Mouse (Mus musculus): Measurements from ENCODE around the gene Akap1. TPM values are rescaled to one million over a fixed set of nuclear protein-coding genes. Genes with fewer than 3 reads are reported as not detected.

Gene Akap1
- polyA plus RNA-seq, 2 experiments: 14.9 to 31.4 TPM

GRCm38 (mm10) chr11:88873027-88873666 lies 8.8 kb upstream of the Akap1 start:
- WGBS: 5% methylated on average over 20 of the region's 20 CpGs
- Histone ChIP-seq H3K4me3 (replicated peaks; ENCODE audit: low read length) (peak overlapping the region; percentile 27), H3K27ac (replicated peaks; ENCODE audit: low read depth, low read length) (no peak overlapping the region), H3K9me3 (ENCODE audit: control insufficient read depth, low read length) (no peaks in the 10 kb centered on the region), H3K36me3 (ENCODE audit: control insufficient read depth, insufficient read depth, low read length) (no peaks in the 10 kb centered on the region), H3K4me2 (replicated peaks; ENCODE audit: low read depth, low read length, severe bottlenecking) (peak overlapping the region; percentile 47), H3K4me1 (ENCODE audit: control insufficient read depth, insufficient read depth, low read length) (peaks cover 5% of the 10 kb centered on the region; the same call in 1 of the 2 replicates), H3K27me3 (ENCODE audit: control insufficient read depth, insufficient read depth, low read length) (peaks cover 10% of the 10 kb centered on the region; the same call in 1 of the 2 replicates), H3K9ac (ENCODE audit: low read depth, low read length, severe bottlenecking) (no peak overlapping the region)
- no peak for ATAC-seq (ENCODE audit: low FRiP score, low read depth)
- DNase-seq (ENCODE audit: low spot score): no peak
- no peak for TF ChIP-seq POLR2A (IDR thresholded peaks at IDR 0.05; ENCODE audit: borderline replicate concordance, extremely low read depth, insufficient read depth, insufficient read length)

- no peak for TF ChIP-seq POLR2A (IDR thresholded peaks at IDR 0.05; ENCODE audit: borderline replicate concordance, extremely low read depth, insufficient read depth, insufficient read length)
- 84% methylated on average over 2 of the region's 2 CpGs for WGBS
Observed at GRCm38 (mm10) chr11:88869443-88869842, 5.1 kb upstream of the Akap1 start.

GRCm38 (mm10) chr11:88863904-88864457 lies 405 bp downstream of the Akap1 start:
- Histone ChIP-seq H3K9me3 (ENCODE audit: control insufficient read depth, low read length) (no peaks in the 10 kb centered on the region), H3K9ac (ENCODE audit: low read depth, low read length, severe bottlenecking) (peak overlapping the region; percentile 78), H3K4me2 (replicated peaks; ENCODE audit: low read depth, low read length, severe bottlenecking) (peak overlapping the region; percentile 93), H3K4me1 (ENCODE audit: control insufficient read depth, insufficient read depth, low read length) (peaks cover 6% of the 10 kb centered on the region), H3K4me3 (replicated peaks; ENCODE audit: low read length) (peak overlapping the region; percentile 61), H3K27ac (replicated peaks; ENCODE audit: low read depth, low read length) (no peak overlapping the region), H3K36me3 (ENCODE audit: control insufficient read depth, insufficient read depth, low read length) (no peaks in the 10 kb centered on the region), H3K27me3 (ENCODE audit: control insufficient read depth, insufficient read depth, low read length) (no peaks in the 10 kb centered on the region)
- DNase-seq (ENCODE audit: low spot score): no peak
- ATAC-seq (ENCODE audit: low FRiP score, low read depth): peak; percentile 48
- WGBS: 0% methylated on average over 39 of the region's 49 CpGs
- no peak for TF ChIP-seq POLR2A (IDR thresholded peaks at IDR 0.05; ENCODE audit: borderline replicate concordance, extremely low read depth, insufficient read depth, insufficient read length)

More at GRCm38 (mm10) chr11:88869443-88869842, 5.1 kb upstream of the Akap1 start:
- no peak for DNase-seq (ENCODE audit: low spot score)
- no peaks in the 10 kb centered on the region for H3K9me3 ChIP-seq (ENCODE audit: control insufficient read depth, low read length)
- no peaks in the 10 kb centered on the region for H3K36me3 ChIP-seq (ENCODE audit: control insufficient read depth, insufficient read depth, low read length)
- no peak overlapping the region for H3K9ac ChIP-seq (ENCODE audit: low read depth, low read length, severe bottlenecking)
- H3K27ac ChIP-seq (replicated peaks; ENCODE audit: low read depth, low read length): no peak overlapping the region
- H3K4me3 ChIP-seq (replicated peaks; ENCODE audit: low read length): no peak overlapping the region
- H3K4me2 ChIP-seq (replicated peaks; ENCODE audit: low read depth, low read length, severe bottlenecking): no peak overlapping the region
- peaks cover 10% of the 10 kb centered on the region; the same call in 1 of the 2 replicates for H3K27me3 ChIP-seq (ENCODE audit: control insufficient read depth, insufficient read depth, low read length)
- no peak for ATAC-seq (ENCODE audit: low FRiP score, low read depth)
- H3K4me1 ChIP-seq (ENCODE audit: control insufficient read depth, insufficient read depth, low read length): peaks cover 5% of the 10 kb centered on the region; the same call in 1 of the 2 replicates

GRCm38 (mm10) chr11:88863071-88863903 lies 1.1 kb downstream of the Akap1 start:
- DNase-seq (ENCODE audit: low spot score): no peak

GRCm38 (mm10) chr11:88862355-88862754 lies 2.0 kb downstream of the Akap1 start:
- Histone ChIP-seq H3K4me3 (replicated peaks; ENCODE audit: low read length) (peak overlapping the region; percentile 61), H3K9me3 (ENCODE audit: control insufficient read depth, low read length) (no peaks in the 10 kb centered on the region), H3K27ac (replicated peaks; ENCODE audit: low read depth, low read length) (no peak overlapping the region), H3K27me3 (ENCODE audit: control insufficient read depth, insufficient read depth, low read length) (no peaks in the 10 kb centered on the region), H3K4me2 (replicated peaks; ENCODE audit: low read depth, low read length, severe bottlenecking) (peak overlapping the region; percentile 93), H3K9ac (ENCODE audit: low read depth, low read length, severe bottlenecking) (no peak overlapping the region), H3K36me3 (ENCODE audit: control insufficient read depth, insufficient read depth, low read length) (no peaks in the 10 kb centered on the region), H3K4me1 (ENCODE audit: control insufficient read depth, insufficient read depth, low read length) (peaks cover 6% of the 10 kb centered on the region)
- TF ChIP-seq POLR2A (IDR thresholded peaks at IDR 0.05; ENCODE audit: borderline replicate concordance, extremely low read depth, insufficient read depth, insufficient read length): no peak
- DNase-seq (ENCODE audit: low spot score): no peak
- WGBS: 68% methylated on average over 2 of the region's 2 CpGs
- ATAC-seq (ENCODE audit: low FRiP score, low read depth): no peak

More at GRCm38 (mm10) chr11:88863071-88863903, 1.1 kb downstream of the Akap1 start:
- 1% methylated on average over 32 of the region's 32 CpGs for WGBS
- no peak for ATAC-seq (ENCODE audit: low FRiP score, low read depth)
- H3K9ac ChIP-seq (ENCODE audit: low read depth, low read length, severe bottlenecking): peak overlapping the region; percentile 78
- peak overlapping the region; percentile 93 for H3K4me2 ChIP-seq (replicated peaks; ENCODE audit: low read depth, low read length, severe bottlenecking)
- no peak overlapping the region for H3K27ac ChIP-seq (replicated peaks; ENCODE audit: low read depth, low read length)
- H3K9me3 ChIP-seq (ENCODE audit: control insufficient read depth, low read length): no peaks in the 10 kb centered on the region
- no peak for TF ChIP-seq POLR2A (IDR thresholded peaks at IDR 0.05; ENCODE audit: borderline replicate concordance, extremely low read depth, insufficient read depth, insufficient read length)
- H3K4me3 ChIP-seq (replicated peaks; ENCODE audit: low read length): peak overlapping the region; percentile 61
- H3K27me3 ChIP-seq (ENCODE audit: control insufficient read depth, insufficient read depth, low read length): no peaks in the 10 kb centered on the region
- H3K4me1 ChIP-seq (ENCODE audit: control insufficient read depth, insufficient read depth, low read length): peaks cover 6% of the 10 kb centered on the region
- H3K36me3 ChIP-seq (ENCODE audit: control insufficient read depth, insufficient read depth, low read length): no peaks in the 10 kb centered on the region
